Mouse (Mus musculus) erythroblast, embryonic 14.5 days (primary cell): Measurements from ENCODE around the gene Dip2b.

ENCODE experiments used
- GATA1 ChIP-seq: IDR thresholded peaks from 2 replicates; pipeline ENCODE4 v1.6.1; 2012; ENCODE audit warnings: low read length, inconsistent platforms, mixed read lengths
- TAL1 ChIP-seq: IDR thresholded peaks from 3 replicates; pipeline ENCODE4 v1.6.1; 2012; ENCODE audit warnings: low read length, inconsistent platforms, mixed read lengths

DNA sequence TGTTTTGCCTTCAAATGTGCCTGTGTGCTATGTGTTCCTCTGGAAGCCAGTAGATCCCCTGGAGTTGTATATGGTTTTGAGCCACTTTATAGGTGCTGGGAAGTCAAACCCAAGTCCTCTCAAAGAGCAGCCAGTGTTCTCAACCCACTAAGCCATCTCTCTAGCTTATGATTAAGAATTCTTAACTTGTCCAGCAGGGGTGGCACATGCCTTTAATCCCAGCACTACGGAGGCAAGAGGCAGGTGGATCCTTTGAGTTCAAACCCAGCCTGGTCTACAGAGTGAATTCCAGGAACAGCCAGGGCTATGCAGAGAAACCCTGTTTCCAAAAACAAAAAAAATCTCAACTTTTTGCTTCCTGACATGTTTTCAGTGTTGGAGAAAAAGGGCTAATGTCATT is 192.2 kb downstream of the Dip2b start:
- TF ChIP-seq GATA1 (no peak), TAL1 (no peak)
